Mouse (Mus musculus) cerebellum, adult 11 months (tissue): Measurements from ENCODE around the gene Ovca2.

ENCODE experiments used
- DNase-seq: peaks from one replicate; pipeline ENCODE4 v3.0.0; 2022

Gene Ovca2

DNA sequence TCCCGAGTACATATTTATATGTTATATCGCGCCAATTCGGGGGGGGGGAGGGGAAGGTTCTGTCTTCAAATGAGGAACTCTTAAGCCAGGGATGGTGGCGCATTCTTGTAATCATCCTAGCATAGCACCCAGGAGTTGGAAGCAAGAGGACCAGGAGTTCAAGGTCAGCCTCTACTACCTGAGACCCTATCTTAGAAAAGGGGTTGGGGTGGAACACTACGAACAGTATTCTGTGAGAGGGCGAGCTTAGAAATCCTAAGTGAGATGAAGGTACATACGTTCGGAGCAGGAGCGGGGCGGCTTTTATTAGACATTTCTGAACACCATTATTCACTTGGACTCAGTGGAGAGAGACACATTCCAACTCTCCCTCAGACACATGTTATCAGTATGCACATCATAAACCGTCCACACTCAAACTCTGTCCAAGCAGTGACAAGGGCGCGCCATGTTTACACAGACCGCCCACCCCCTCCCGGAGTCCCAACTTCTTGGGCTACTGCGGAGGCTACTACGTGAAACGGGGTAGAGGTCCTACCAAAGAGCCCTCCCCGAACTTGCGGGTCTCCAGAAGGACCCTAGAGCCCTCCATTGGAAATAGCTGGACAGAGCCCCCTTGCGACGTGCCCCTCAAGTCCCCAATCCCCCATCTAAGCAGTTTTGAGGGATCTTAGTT is 9.1 kb downstream of the Ovca2 start, which contains the start of gene Hic1:
Gene Hic1 (minus strand): TSS at position 115 of the 676 bp plus-strand sequence.
- no peak for DNase-seq

DNA sequence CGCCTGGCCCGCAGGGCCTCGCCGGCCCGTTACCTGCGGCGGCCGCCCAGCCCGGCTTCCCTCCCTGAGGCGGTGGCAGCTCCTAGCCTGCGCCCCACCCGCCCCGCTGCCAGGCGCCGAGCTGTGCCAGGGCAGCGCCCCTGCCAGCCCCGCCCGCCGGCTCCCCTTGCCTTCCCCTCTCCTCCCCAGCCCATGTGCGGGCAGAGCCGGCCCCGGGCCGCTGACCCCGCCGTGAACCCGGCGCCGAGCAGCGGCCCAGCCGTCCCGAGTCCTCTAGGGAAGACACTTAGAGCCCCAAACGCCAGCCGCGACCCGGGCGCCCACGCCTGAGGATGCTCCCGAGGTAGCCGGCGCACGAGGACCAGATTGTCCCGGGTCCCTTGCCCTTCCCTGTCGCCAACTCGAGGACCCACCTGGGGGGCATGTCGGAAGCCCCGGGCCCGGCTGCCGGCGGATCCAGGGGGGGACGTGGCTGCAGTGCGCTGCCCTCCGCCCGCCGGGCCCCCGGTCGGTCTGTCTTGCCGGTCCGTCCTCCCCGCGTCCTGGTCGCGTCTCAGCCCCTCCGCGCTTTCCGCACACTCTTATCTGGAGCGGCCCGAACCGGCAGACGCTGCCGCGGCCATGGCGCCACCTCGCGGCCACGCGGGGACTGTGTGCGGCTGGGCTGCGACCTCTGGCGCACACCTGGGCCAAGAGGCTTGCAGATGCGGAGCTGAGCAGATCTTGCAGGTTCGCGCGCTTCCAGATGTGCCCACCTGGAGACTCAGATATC is 9.9 kb downstream of the Ovca2 start:
- peak; percentile 78 for DNase-seq

DNA sequence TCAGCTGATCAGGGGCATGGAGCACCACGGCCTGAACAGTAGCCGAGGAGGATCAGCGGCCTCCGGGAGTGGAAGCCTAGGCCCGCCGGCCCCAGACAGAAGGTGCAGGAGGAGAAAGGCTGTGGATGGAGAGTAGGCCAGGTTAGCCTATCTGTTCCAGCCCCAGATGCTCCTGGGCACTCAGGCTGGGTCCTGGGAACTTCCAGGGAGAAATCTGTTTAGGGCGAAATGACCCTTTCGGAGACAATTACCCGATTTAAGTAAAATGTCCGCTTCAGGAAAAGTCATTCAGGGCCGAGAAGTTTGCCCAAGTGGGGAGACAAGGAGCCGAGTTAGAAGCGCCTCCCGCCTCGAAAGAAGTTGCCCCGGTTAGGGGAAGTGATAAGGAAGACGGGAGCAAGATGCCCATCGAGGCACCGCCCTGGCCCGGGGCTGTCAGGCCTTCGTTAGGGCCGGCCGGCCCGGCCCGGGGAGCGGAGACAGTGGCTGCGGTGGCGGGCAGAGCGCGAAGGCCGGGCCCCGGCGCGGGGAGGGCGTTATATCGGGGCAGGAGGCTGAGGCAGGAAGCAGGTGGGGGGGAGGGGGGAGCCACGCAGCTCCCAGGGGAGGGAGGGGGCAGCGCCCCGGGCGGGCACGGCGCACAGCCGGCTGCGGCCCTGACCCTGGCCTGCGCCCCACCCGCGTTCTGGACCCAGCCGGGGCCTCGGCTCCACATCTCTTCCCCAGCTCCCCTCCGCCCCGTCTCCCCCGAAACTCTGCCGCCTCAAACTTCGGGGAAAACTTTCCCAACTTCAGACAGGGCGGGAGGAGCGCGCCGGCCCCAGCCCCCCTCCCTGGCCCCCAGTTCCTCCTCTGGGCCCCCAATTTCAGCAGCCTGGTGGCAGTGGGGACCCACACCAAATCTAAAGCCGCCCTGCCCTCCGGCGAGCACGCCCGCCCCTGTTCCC is 10.7 kb downstream of the Ovca2 start:
- peak; percentile 32 for DNase-seq

DNA sequence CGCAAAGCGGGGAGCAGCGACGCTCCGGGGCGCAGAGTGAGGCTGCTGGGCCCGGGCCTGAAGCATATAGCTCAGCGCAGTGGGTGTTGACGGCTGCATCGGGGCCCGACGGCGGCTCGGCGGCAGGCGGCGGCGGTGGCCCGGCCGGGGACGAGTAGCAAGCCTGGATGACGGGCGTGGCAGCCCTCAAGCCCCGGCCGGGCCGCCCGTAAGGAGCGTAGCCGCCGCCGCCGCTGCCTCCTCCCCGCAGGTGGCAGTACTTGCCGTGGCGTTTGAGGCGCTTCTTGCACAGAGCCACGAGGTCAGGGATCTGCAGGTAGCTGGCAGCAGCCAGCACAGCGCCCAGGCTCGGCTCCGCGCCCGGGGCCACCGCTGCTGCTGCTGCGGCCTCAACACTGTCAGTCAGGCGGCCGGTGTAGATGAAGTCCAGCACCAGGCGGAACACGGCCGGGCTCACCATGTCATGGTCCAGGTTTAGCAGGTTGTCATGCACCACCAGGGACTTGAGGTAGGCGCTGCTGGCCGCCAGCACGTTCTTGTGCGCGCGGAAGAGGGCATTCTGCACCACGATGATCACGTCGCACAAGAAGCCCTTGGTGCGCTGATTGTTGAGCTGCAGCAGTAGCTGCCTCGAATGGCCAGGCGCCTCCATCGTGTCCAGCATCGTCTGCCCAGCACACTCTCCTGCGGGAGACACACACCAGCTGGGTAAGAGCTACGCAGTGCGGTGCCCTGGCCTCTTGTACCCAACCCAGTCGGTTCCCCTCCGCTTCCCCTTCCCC is 11.6 kb downstream of the Ovca2 start:
- peak; percentile 31 for DNase-seq

DNA sequence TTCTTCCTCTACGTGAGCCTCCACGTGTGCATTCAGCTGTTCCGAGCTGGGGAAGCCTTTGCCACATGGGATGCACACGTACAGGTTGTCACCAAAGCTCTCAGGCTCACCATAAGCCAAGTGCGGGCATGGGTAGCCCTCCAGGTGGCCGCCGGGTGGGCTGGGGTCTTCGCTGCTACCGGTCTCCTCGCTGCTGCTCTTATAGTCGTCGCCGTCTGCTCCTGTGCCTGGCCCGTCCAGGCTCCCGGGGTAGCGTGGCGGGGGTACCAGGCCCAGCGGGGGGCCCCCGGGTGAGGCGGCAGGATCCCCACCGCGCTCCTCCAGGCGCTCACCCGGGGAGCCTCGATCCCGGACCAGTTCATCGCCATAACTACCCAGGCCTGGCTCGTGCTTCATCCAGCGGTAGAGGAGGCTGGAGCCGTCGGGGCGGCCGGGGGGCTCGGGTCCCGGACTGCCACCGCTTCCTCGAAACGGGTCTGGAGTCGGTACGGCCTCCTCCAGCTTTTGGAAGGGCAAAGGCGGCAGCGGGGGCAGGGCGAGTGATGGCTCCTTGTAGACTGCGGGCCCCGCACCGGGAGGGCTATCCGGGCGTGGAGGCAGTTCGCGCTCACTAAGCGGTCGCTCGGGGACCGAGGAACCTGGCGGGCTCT is 12.3 kb downstream of the Ovca2 start:
- DNase-seq = peak; percentile 28

DNA sequence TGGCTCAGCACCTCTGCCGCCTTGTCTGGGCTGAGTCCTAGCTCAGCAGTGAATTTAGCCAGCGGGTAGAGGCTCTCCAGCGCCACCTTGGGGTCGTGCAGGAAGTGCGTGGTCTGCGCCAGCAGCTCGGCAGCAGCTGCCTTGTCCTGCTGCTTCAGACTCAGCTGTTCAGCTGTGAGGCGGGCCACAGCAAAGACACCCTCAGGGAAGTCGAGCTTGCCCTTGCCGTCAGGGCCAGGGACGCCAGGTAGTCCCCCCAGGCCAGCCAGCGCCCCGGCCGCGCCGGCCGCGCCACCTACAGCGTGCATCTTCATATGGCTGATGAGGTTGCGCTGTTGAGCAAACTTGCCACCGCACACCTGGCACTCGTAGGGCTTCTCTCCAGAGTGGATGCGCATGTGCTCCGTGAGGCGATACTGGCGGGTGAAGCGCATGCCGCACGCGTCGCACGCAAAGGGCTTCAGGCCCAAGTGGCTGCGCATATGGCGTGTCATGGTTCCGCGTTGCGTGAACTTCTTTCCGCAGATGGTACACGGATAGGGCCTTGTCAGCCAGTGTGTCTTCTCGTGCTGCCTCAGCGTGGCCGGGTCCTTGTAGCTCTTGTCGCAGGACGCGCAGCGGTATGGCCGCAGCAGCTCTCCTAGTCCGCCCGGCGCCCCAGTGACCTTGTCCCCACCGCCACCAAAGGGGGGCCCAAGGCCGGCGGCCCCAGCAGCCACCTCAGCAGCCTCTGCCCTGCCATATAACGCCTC is 13.0 kb downstream of the Ovca2 start:
- peak; percentile 49 for DNase-seq

DNA sequence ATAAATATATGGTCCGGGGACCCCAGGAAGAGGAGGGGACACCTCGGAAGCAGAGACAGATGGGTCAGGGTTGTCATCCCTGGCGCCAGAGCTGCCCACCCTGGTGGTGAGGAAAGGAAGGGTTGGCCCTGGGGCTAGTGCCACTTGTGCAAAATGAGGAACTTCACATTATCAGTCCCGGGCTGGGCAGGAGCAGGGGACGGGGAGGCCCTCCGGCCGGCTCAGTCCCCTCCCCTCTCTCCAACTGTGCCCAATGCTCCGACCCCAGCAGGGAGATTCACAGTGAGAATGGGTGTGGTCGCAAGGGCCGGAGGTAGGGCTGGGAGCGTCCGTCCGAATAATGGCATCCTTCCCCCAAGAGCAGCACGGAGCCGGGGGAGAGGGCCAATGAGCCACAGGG is 13.9 kb downstream of the Ovca2 start:
- peak; percentile 16 for DNase-seq

DNA sequence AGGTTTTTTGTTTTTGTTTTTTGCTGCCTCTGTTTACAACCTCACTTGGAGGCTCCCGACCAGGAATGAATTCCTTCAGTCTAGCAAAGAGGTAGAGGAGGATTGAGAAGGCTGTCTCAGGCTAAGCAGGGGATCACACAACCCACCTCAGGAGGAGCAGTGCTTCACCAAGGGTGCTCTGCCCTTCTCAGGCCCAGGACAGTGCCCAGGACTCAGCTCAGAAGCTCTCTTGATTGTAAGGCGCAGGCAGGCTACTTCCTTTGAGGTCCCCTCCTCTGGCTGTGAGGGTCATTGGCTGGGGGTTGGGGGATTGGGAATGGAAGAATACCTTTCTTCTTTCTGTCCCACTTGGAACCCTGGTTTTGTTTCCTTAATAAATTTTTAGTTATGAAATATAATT is 14.6 kb downstream of the Ovca2 start:
- no peak for DNase-seq

DNA sequence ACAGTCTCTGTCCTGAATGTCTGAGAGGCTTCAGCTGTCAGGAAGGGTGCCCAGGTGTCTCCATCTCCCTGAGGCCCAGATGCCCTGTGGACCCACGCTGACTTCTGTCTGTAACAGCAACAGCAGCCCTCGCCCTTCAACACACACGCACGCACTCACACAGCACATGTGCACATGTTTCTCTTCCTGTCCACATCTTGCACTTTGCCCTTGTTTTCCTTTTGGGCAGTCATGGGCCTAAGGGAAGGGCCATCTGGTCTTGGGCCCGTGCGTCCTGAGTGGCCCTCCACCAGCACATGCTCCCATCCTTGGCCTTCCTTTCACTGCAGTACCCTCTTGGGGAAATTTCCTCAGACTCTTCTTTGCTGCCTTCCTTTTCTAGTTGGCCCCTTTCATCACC is 15.3 kb downstream of the Ovca2 start:
- DNase-seq = no peak

DNA sequence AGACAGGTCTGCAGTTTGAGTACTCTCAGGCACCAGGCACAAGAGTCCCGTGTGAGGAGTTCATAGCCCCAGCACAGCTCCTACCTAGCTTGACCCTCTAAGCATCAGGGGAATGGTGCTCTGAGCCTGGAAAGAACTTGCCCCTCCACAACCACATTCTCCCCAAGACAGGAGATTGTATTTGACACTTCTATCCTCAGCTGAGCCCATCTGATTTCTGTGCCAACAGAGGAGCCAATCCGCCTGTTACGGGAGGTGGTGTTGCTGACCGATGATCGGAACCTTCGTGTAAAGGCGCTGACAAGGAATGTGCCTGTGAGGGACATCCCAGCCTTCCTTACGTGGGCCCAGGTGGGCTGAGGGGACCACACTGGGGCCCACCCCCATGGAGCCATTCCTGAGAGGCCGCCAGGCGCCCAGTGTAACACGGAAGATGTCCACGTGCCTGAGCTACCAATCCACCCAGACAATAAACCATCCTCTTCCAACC is 16.0 kb downstream of the Ovca2 start:
- peak; percentile 5 for DNase-seq

DNA sequence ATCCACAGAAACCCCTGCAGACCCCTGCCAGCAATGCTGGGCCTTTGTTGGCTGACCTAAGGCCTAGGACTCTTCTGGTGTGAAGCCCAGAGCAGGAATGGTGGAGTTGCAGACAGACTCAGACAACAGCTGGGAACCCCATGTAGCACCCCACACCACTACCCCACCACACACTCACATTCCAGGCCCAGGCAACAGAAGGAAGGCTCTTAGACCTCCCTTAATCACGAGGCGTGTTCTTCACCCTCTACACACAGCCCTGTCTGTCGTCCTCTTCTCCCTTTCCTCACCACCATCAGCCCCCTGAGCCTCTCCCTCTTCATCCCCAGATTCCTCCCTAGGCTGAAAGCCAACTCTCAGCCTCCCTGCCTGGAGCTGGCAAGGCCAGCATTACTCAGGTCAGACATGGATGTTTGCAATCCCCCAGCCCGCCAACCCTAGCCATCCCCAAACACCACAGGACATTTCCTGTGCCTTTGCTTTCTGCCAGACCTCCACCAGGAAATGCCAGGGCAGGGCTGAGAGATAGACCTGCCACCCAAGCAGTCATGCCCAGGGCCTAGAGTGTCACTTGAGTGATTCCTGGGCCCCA is 17.1 kb downstream of the Ovca2 start:
- DNase-seq = no peak

DNA sequence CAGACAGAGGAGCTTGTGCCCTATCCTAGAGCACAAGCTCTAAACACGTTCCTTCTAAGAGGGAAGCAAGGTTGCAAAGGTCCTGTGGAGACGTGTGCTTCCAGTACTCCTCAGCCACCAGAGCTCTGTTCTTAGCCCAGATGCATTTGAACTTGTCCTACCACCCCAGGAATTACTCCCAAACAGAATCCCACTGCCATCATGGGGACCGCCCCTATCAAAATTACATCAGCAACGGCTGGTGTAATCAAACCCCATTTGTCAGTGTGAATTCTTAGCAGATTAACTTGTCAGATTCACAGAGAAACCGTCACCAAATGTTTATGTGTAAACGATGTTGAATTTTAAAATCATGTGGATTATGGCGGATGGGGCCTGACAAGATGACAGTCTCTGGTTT is 17.7 kb downstream of the Ovca2 start:
- no peak for DNase-seq

DNA sequence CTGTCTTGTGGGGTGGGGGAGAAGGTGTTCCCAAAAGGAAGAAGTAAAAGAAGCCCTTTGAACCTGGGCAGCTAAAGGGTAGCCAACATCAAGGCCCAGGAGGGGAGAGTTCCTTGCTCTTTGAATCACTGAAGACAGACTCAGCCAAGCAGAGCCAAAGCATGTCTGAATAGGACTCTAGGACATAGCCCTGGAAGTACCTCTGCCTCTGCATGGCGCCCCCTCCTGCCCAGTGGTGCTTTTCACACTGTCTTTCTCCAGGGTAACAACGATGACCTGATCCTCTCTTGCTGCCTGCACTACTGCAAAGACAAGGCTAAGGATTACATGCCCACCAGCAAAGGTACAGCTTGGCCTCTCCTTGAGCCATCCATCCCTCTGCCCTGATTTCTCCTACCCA is 19.1 kb downstream of the Ovca2 start:
- DNase-seq = no peak

DNA sequence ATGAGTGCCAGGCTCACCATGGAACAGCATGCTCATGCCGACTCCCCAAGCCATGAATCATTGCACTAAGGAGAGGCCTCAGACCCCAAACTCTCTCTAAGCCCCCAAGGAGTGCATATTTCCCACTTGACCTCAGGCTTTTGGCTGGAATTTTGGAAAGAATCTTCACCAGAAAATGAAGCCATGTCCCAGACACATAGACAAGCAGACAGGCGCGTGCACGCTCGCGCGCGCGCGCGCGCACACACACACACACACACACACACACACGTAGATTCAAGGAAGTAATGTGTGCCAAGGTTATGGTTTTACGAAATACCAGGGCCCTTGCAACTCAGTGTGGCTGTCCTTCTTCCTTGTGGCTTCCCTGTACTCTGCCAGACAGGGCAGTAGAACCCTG is 20.2 kb downstream of the Ovca2 start:
- DNase-seq = no peak

DNA sequence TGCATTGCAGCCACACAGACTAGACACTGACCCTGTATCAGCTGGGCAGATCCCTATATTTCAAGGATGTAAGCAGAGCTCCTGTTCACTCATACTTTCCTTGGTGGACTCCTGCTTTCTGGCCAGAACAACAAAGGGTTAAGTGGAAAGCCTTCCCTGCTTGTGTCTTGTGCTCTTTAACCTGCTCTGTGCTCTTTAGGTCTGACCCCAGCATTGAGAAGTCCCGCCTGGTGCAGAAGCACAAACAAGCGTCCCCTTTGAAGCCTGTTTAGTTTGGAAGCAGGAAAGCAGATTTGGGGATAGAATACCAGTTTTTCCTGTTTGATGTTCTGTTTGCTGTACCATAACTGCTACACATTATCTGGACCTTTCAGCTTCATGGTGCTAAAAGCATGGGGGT is 20.7 kb downstream of the Ovca2 start:
- no peak for DNase-seq

DNA sequence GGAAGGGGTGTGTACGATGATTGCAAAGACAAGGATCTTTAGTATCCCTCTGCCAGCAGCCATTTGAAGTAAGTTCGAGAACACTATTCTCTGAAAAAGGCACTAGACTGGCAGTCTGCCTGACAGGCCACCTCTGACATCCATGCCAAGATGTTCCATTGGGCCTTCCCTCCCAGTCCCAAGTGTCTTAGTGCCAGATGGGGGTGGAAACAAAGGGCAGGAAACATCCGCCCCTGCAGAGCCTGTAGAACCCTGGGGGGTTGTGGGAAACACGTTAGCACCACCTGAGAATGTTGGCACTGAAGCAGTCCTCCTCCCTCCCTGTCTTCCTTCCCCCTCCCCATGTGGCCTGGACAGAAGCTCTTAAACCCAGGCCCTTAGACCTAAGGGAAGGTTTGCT is 21.6 kb downstream of the Ovca2 start:
- no peak for DNase-seq

DNA sequence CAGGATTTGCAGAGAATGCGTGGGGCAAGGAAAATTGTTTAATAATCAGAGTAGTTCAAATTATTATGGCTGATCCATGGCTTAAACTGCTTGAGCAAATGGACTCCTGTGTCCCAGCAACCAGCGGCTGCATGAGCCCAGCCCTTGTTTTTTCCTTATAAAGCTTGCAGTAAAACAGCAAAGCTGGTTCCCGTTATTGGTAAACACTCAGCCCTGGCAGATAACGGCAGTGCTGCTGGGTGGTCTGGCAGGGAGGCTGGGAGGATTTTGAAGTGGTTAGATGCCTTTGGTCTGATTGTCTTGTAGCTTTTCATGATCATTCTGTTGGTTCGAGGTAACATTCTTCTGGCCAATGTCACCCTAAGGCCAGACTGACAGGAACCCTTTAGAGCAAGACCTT is 22.2 kb downstream of the Ovca2 start:
- no peak for DNase-seq

DNA sequence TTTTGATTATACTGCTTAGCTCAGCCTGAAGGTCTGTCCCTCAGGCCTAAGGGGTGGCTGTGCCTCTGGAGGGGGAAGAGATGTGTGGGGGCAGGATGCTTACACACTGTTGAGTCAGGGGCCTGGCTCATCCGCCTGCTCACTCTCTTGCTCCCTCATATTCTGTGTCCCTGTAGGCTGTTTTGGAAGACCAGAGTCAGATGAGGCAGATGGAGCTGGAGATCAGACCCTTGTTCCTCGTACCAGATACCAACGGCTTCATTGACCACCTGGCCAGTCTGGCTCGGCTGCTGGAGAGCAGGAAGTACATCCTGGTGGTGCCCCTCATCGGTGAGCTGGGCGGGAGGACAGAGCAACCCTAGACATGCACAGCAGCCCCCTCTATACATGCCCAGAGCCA is 22.6 kb downstream of the Ovca2 start:
- no peak for DNase-seq

DNA sequence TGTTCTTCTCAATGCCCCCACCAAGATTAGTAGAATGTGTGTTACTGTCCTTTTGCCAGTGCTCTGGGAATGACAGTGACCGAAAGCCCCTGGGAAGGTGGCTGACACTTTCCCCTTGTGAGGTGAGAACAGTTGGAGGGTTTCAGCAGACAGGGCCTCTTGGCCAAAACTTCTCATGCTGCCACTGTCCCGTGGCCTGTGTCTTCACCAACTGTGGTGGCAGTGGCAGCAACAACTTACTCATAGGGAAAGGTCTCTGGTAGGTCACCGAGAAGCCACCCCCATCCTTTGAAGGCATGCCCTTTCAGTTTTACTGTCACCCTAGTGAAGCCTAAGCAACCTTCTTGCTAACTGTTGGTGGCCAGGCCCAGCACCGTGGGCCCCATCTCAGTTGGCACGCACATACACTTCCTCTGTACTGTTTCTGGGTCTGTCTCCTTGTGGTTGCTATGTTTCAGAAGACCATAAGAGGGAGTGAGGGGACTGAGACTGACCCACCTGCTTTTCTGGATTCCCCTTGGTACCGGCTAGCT is 24.5 kb downstream of the Ovca2 start:
- no peak for DNase-seq
